Mouse (Mus musculus): ENCODE measurements around the gene Gm10190. TPM values are rescaled to one million over a fixed set of nuclear protein-coding genes. Genes with fewer than 3 reads are reported as not detected.
"Not testable (repeated sequence)": the region's sequence is repeated elsewhere in the genome, so short reads cannot be mapped to it uniquely, and the experiment has no call there.

Gm10190 gene
- polyA plus RNA-seq, 1 experiment from 2014 or later: 1.2 TPM

- H3K9ac ChIP-seq (ENCODE audit: low read length): no peak overlapping the region
- ATAC-seq (ENCODE audit: insufficient number of reproducible peaks, insufficient read depth, low FRiP score, low read depth): no peak
- no peak overlapping the region for H3K4me3 ChIP-seq (ENCODE audit: control insufficient read depth in 1 of 2, insufficient read depth in 1 of 2, low read depth in 1 of 2, low read length in 2 of 2)
- H3K9me3 ChIP-seq (ENCODE audit: control insufficient read depth, low read length): no peaks in the 10 kb centered on the region
- H3K4me2 ChIP-seq (ENCODE audit: low read length): no peak overlapping the region
- H3K27ac ChIP-seq (replicated peaks in 1 of 2; ENCODE audit: control insufficient read depth in 1 of 2, insufficient read depth in 1 of 2, low read depth in 2 of 2, low read length in 2 of 2): no peak overlapping the region
- no peaks in the 10 kb centered on the region for H3K36me3 ChIP-seq (ENCODE audit: control insufficient read depth, insufficient read depth, low read length)
- WGBS: 55% methylated on average over 1 of the region's 1 CpGs
- no peaks in the 10 kb centered on the region for H3K4me1 ChIP-seq (ENCODE audit: control insufficient read depth in 2 of 2, insufficient read depth in 2 of 2, low read length in 2 of 2)
- H3K27me3 ChIP-seq (ENCODE audit: control insufficient read depth, insufficient read depth, low read length): no peaks in the 10 kb centered on the region
Measured at GRCm38 (mm10) chr17:80385671-80386070, 12.3 kb upstream of the Gm10190 start.

GRCm38 (mm10) chr17:80378386-80378785 lies 5.0 kb upstream of the Gm10190 start:
- H3K9me3 ChIP-seq (ENCODE audit: control insufficient read depth, low read length); H3K4me3 ChIP-seq (ENCODE audit: control insufficient read depth in 1 of 2, insufficient read depth in 1 of 2, low read depth in 1 of 2, low read length in 2 of 2); H3K27ac ChIP-seq (replicated peaks in 1 of 2; ENCODE audit: control insufficient read depth in 1 of 2, insufficient read depth in 1 of 2, low read depth in 2 of 2, low read length in 2 of 2); H3K27me3 ChIP-seq (ENCODE audit: control insufficient read depth, insufficient read depth, low read length); H3K36me3 ChIP-seq (ENCODE audit: control insufficient read depth, insufficient read depth, low read length); H3K9ac ChIP-seq (ENCODE audit: low read length); H3K4me1 ChIP-seq (ENCODE audit: control insufficient read depth in 2 of 2, insufficient read depth in 2 of 2, low read length in 2 of 2); H3K4me2 ChIP-seq (ENCODE audit: low read length); ATAC-seq (ENCODE audit: insufficient number of reproducible peaks, insufficient read depth, low FRiP score, low read depth): not testable (repeated sequence)

GRCm38 (mm10) chr17:80373726-80374096 lies 370 bp upstream of the Gm10190 start:
- WGBS: 24% methylated on average over 29 of the region's 29 CpGs
- Histone ChIP-seq H3K27ac (replicated peaks in 1 of 2; ENCODE audit: control insufficient read depth in 1 of 2, insufficient read depth in 1 of 2, low read depth in 2 of 2, low read length in 2 of 2) (peak overlapping the region in 1 of 2 experiments; percentile 39; a peak in 1 of 4 replicates), H3K9ac (ENCODE audit: low read length) (peak overlapping the region; percentile 74), H3K36me3 (ENCODE audit: control insufficient read depth, insufficient read depth, low read length) (no peaks in the 10 kb centered on the region), H3K4me1 (ENCODE audit: control insufficient read depth in 2 of 2, insufficient read depth in 2 of 2, low read length in 2 of 2) (peaks cover 0 to 7% of the 10 kb centered on the region in 2 experiments; a peak in 2 of 4 replicates), H3K27me3 (ENCODE audit: control insufficient read depth, insufficient read depth, low read length) (no peaks in the 10 kb centered on the region), H3K9me3 (ENCODE audit: control insufficient read depth, low read length) (no peaks in the 10 kb centered on the region), H3K4me2 (ENCODE audit: low read length) (peak overlapping the region; percentile 79), H3K4me3 (ENCODE audit: control insufficient read depth in 1 of 2, insufficient read depth in 1 of 2, low read depth in 1 of 2, low read length in 2 of 2) (peak overlapping the region; percentile 43 to 44)
- no peak for ATAC-seq (ENCODE audit: insufficient number of reproducible peaks, insufficient read depth, low FRiP score, low read depth)

- no peak overlapping the region for H3K4me2 ChIP-seq (ENCODE audit: low read length)
- no peak overlapping the region for H3K9ac ChIP-seq (ENCODE audit: low read length)
- ATAC-seq (ENCODE audit: insufficient number of reproducible peaks, insufficient read depth, low FRiP score, low read depth): no peak
- no peaks in the 10 kb centered on the region for H3K27me3 ChIP-seq (ENCODE audit: control insufficient read depth, insufficient read depth, low read length)
- no peaks in the 10 kb centered on the region for H3K36me3 ChIP-seq (ENCODE audit: control insufficient read depth, insufficient read depth, low read length)
- no peak overlapping the region for H3K4me3 ChIP-seq (ENCODE audit: control insufficient read depth in 1 of 2, insufficient read depth in 1 of 2, low read depth in 1 of 2, low read length in 2 of 2)
- 73% methylated on average over 9 of the region's 9 CpGs for WGBS
- H3K9me3 ChIP-seq (ENCODE audit: control insufficient read depth, low read length): no peaks in the 10 kb centered on the region
- no peak overlapping the region for H3K27ac ChIP-seq (replicated peaks in 1 of 2; ENCODE audit: control insufficient read depth in 1 of 2, insufficient read depth in 1 of 2, low read depth in 2 of 2, low read length in 2 of 2)
- H3K4me1 ChIP-seq (ENCODE audit: control insufficient read depth in 2 of 2, insufficient read depth in 2 of 2, low read length in 2 of 2): peaks cover 0 to 5% of the 10 kb centered on the region in 2 experiments; a peak in 2 of 4 replicates
Measured at GRCm38 (mm10) chr17:80368606-80369005, 4.7 kb downstream of the Gm10190 start.

DNA sequence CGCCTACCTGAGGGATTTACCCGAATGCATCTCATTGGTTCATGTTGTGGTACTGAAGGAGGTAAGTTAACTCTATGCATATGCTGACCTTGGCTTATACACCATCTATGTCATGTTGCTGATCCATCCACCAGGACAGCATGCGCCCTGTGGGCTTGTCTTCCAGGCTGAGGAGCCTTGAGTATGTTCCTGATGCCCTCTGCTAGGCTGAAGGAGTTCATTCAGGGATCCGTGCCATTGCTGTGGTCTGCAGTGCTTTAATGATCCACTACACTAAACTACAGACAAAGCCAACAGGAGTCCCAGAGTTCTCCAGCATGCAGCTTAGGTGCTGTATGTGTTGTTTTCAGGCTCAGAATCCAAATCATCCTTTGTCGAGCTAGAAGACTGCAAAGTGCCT lies 6.1 kb downstream of the Gm10190 start:
- Histone ChIP-seq H3K4me3 (ENCODE audit: control insufficient read depth in 1 of 2, insufficient read depth in 1 of 2, low read depth in 1 of 2, low read length in 2 of 2) (no peak overlapping the region), H3K27me3 (ENCODE audit: control insufficient read depth, insufficient read depth, low read length) (no peaks in the 10 kb centered on the region), H3K4me2 (ENCODE audit: low read length) (no peak overlapping the region), H3K4me1 (ENCODE audit: control insufficient read depth in 2 of 2, insufficient read depth in 2 of 2, low read length in 2 of 2) (no peaks in the 10 kb centered on the region), H3K9me3 (ENCODE audit: control insufficient read depth, low read length) (no peaks in the 10 kb centered on the region), H3K36me3 (ENCODE audit: control insufficient read depth, insufficient read depth, low read length) (no peaks in the 10 kb centered on the region), H3K27ac (replicated peaks in 1 of 2; ENCODE audit: control insufficient read depth in 1 of 2, insufficient read depth in 1 of 2, low read depth in 2 of 2, low read length in 2 of 2) (no peak overlapping the region), H3K9ac (ENCODE audit: low read length) (no peak overlapping the region)
- ATAC-seq (ENCODE audit: insufficient number of reproducible peaks, insufficient read depth, low FRiP score, low read depth): no peak
- WGBS: 86% methylated on average over 5 of the region's 5 CpGs

DNA sequence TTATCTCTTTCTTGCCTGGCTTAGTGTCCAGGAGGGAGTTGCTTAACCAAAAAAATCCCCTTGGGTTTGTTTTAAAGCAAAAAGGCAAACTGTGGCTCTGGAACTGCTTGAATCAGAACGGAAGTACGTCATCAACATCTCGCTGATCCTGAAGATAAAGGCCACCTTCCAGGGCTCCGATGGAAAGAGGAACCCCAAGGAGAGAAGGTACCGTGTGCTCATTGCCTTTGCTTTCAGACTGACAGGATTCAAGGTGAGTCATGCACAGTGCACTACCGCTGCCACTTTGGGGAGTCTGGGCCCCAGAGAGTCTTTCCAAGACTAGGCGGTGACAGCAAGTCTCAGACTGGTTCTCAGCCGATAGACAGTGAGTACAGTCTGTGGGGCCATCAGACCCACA lies 13.1 kb downstream of the Gm10190 start:
- 67% methylated on average over 8 of the region's 8 CpGs for WGBS
- Histone ChIP-seq H3K36me3 (ENCODE audit: control insufficient read depth, insufficient read depth, low read length) (no peaks in the 10 kb centered on the region), H3K4me1 (ENCODE audit: control insufficient read depth in 2 of 2, insufficient read depth in 2 of 2, low read length in 2 of 2) (no peaks in the 10 kb centered on the region), H3K27me3 (ENCODE audit: control insufficient read depth, insufficient read depth, low read length) (no peaks in the 10 kb centered on the region), H3K4me3 (ENCODE audit: control insufficient read depth in 1 of 2, insufficient read depth in 1 of 2, low read depth in 1 of 2, low read length in 2 of 2) (no peak overlapping the region), H3K9ac (ENCODE audit: low read length) (no peak overlapping the region), H3K4me2 (ENCODE audit: low read length) (no peak overlapping the region), H3K9me3 (ENCODE audit: control insufficient read depth, low read length) (no peaks in the 10 kb centered on the region), H3K27ac (replicated peaks in 1 of 2; ENCODE audit: control insufficient read depth in 1 of 2, insufficient read depth in 1 of 2, low read depth in 2 of 2, low read length in 2 of 2) (no peak overlapping the region)
- no peak for ATAC-seq (ENCODE audit: insufficient number of reproducible peaks, insufficient read depth, low FRiP score, low read depth)

DNA sequence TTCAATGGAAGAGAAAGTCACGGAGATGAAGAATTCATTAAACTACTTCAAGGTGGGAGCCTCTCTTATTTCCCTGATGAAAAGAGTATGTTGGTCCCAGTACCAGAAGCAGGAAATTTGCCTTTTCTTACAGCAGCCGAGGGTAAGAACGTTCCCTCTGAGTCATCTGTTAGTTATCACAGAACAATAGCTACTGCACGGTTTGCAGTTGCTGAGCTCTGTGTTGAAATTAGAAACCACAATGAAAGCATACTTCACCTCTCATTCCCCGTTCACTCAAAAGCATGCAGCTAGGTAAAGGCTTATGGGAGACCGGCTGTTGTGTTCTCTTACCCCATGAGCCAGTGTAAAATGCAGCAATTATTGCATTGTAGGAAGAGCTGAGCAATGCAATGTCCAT lies 26.1 kb downstream of the Gm10190 start:
- Histone ChIP-seq H3K4me1 (ENCODE audit: control insufficient read depth in 2 of 2, insufficient read depth in 2 of 2, low read length in 2 of 2) (no peaks in the 10 kb centered on the region; a peak in 1 of 4 replicates), H3K27ac (replicated peaks in 1 of 2; ENCODE audit: control insufficient read depth in 1 of 2, insufficient read depth in 1 of 2, low read depth in 2 of 2, low read length in 2 of 2) (no peak overlapping the region), H3K9ac (ENCODE audit: low read length) (no peak overlapping the region), H3K4me2 (ENCODE audit: low read length) (no peak overlapping the region), H3K27me3 (ENCODE audit: control insufficient read depth, insufficient read depth, low read length) (no peaks in the 10 kb centered on the region), H3K9me3 (ENCODE audit: control insufficient read depth, low read length) (no peaks in the 10 kb centered on the region), H3K36me3 (ENCODE audit: control insufficient read depth, insufficient read depth, low read length) (no peaks in the 10 kb centered on the region), H3K4me3 (ENCODE audit: control insufficient read depth in 1 of 2, insufficient read depth in 1 of 2, low read depth in 1 of 2, low read length in 2 of 2) (no peak overlapping the region)
- no peak for ATAC-seq (ENCODE audit: insufficient number of reproducible peaks, insufficient read depth, low FRiP score, low read depth)
- WGBS: 36% methylated on average over 6 of the region's 6 CpGs

DNA sequence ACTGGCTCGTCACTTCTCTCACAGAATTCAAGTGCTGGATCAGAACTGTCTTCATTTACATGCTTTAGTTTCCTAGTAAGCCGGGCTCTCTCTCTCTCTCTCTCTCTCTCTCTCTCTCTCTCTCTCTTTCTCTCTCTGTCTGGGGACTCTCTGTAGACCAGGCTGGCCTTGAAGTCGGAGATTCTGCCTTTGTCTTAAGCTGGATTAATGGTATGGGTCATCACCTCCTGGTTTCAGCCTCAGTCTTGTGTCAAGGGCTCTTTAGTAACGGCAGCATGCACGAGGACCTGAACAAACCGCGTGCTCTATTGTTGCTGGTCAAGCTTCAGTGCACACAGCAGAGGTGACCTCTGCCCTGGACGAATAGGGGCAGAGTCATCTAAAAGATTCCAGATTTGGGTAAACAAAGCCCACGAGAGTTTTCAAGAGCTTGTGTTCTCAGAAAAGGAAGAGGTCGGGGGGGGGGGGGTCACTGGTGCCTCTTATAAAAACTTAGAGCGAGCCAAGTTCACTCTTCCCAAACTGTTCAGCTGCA lies 26.7 kb downstream of the Gm10190 start:
- Histone ChIP-seq H3K4me1 (ENCODE audit: control insufficient read depth in 2 of 2, insufficient read depth in 2 of 2, low read length in 2 of 2) (no peaks in the 10 kb centered on the region; a peak in 1 of 4 replicates), H3K27ac (replicated peaks in 1 of 2; ENCODE audit: control insufficient read depth in 1 of 2, insufficient read depth in 1 of 2, low read depth in 2 of 2, low read length in 2 of 2) (no peak overlapping the region)

More for the DNA sequence above, 26.7 kb downstream of the Gm10190 start:
- H3K4me2 ChIP-seq (ENCODE audit: low read length): no peak overlapping the region
- H3K27me3 ChIP-seq (ENCODE audit: control insufficient read depth, insufficient read depth, low read length): no peaks in the 10 kb centered on the region
- no peaks in the 10 kb centered on the region for H3K9me3 ChIP-seq (ENCODE audit: control insufficient read depth, low read length)
- 80% methylated on average over 11 of the region's 11 CpGs for WGBS
- H3K36me3 ChIP-seq (ENCODE audit: control insufficient read depth, insufficient read depth, low read length): no peaks in the 10 kb centered on the region
- ATAC-seq (ENCODE audit: insufficient number of reproducible peaks, insufficient read depth, low FRiP score, low read depth): no peak
- no peak overlapping the region for H3K9ac ChIP-seq (ENCODE audit: low read length)
- H3K4me3 ChIP-seq (ENCODE audit: control insufficient read depth in 1 of 2, insufficient read depth in 1 of 2, low read depth in 1 of 2, low read length in 2 of 2): no peak overlapping the region

Data from heart, embryonic 14.5 days (tissue).